Mouse (Mus musculus) thymus, adult 18-20 months (tissue): Measurements from ENCODE around the gene Gss.
A peak's percentile ranks its signal among the peaks of the same experiment; 100 is the strongest.

Source experiments
- DNase-seq, 2 experiments: peaks; one replicate each; pipeline ENCODE4 v3.0.0; 2022; ENCODE audit warnings: mixed read lengths in 2 of 2

Gene Gss

DNA sequence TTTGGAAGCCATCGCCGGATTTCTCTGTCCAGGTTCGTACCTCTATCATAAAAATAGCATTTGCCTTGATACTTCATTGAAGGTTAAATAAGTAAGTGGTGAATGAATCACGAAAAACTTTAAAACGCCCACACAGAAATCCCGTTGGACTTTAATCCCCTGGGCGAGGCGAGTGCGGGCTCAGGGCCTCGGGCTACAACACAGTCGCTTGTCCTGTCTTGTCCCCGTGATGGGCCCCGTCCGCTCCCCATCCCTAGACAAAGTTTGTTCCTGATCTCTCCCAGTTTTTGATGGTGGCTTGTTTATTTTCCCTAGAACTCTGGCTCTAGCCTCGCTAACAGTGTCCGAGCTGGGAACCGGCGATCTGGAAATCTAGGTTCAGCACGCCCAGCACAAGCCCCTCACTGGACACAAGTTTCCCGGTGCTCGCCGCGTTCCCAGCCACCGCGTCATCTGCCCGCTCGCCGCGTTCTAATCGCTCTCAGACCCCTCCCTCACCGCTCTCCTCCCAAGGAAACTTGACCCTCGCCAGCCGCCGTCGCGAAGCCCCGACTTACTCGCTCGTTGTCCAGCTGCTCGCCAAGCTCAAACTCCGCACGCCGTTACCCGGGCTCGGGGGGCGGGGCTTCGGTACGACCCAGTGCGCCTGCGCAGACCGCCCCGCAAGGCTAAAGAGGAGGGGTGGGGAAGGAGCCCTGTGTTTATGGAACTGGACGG, at the start of gene Gss:
Gss (minus strand) TSS at position 674 of the 717 bp plus-strand sequence.
- DNase-seq, result peak; percentile 90 to 91

DNA sequence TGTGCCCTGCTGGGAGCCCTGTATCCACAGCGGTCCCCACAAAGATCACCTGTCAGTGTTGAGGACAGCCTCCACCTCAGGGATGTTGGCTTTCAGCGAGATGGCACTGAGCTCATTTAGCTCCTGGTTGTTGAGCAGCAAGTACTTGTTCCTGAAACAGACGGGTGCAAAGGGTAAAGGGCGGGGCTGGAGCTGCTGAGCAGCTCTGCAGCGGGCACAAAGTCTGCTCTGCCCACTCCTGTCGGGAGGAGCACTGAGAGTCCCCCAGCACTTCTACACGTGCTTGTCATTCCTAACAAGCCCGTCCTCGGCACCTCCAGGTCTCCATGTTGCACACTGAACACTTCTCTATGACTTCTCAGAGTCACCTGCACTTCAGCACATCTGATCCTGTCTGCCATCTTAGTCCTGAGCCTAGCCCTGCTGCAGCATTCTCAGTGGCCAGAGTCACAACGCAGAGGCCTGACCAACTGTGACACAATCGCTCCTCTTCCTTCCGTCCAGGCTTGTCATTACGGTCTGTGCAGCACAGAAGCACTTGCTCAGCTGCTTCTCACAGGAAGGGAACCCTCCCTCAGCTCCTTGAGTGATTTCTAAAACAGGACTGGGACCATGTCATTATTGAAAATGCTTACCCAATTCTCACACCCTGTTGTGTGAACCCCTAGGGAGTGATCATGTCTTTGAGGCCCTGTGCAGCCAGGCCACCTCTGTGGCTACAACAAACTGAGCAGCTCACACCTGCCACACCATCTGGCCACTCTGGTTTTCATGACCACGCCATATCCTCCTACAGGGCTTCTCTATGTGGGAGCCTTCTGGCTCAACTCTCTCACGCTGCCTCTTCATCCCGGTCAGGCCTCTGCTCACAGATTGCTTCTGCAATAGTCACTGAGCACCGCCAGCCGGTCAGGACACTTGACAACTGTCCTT, 49.2 kb upstream of the Gss start:
- peak in 1 of 2 experiments; percentile 3 for DNase-seq

DNA sequence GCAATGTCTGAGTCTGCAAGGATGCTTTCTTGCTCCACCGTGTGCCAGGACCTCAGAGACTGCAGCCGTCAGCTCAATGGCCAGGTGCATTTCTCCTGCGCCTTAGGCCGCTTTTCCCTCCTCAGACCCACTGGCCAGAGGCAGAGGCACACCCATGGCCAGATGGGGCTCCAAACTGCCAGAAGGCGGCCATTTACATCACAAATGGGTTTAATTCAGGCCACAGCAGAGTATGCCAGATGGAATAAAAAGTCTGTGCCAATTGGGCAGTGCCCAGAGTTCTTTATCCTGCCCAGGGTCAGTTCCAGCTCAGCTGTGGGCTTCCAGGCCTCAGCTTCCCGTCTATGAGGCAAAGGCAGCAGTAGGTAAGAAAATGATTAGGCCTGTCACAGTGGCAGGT, 48.0 kb upstream of the Gss start:
- DNase-seq, result no peak

DNA sequence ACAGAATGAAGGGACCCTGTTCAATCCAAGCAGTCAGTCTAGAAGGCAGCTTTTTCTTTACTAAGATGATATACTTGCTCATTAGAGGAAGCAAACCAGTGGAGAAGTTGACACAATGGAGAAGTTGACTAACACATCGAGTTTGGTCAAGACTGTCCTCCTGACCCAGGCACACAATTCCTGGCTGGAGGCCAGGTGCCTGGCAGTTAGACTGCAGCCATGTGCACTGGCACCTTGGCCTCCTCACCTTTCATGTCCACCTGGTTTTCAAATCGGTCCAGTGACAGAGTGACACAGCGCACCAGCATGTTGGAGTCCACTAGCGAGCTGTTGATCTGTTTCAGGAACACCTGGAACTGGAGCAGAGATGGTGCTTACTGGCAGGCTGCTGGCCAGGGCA, 44.8 kb upstream of the Gss start:
- no peak for DNase-seq

DNA sequence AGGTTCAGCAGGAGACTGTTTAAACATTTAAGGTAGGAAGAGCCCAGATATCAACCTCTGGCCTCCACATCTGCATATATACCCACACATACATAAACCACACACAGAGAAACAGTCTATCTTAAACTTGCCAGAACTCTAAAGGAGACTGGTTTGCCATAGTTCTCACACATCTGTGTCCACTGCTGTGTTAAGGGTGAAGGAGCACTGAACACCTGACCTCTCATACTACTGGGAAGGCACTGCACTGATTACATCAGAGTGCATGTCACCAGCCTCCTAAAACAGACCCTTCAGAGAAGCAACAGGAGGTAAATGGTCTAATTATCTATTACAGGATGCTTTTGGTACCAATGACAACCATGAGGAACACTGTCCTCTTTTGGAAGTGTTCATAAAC, 44.3 kb upstream of the Gss start:
- DNase-seq, result no peak

DNA sequence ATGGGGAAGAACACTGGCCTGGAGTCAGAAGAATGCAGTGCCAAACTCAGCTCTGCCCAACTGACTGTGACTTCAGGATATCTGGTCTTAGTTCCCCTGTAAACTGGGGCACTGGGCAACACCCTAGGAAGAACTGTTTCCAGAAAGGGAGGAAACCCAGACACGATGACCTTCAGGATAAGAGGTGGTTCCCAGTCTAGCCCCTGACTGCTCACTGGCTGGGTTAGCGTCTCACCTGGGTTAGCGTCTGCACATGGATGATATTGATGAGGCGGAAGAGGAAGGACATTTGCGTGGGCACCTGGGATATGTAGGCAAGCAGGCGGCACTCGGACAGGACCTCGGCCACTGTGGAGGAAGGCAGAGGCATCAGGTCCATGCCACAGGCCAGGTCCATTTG, 43.4 kb upstream of the Gss start:
- no peak for DNase-seq

DNA sequence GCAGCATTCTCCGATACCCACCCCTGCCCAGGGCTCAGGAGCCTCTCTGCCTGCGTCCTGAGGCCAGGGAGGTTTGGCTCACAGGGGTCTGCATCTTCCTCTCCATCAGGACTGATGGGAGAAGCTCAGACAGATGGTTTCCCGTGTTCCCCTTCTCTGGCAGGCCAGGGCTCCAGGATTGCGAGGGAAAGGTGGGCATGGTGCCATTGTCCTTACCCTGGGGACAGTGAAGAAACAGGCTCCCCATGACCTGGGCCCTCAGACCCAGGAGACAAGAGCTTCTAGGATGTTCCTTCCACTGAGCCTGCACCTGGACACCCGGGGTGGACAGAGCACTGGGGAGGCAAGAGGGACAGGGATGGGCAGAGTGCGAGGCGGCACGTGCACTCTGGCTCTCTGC, 42.0 kb upstream of the Gss start:
- DNase-seq, result no peak

DNA sequence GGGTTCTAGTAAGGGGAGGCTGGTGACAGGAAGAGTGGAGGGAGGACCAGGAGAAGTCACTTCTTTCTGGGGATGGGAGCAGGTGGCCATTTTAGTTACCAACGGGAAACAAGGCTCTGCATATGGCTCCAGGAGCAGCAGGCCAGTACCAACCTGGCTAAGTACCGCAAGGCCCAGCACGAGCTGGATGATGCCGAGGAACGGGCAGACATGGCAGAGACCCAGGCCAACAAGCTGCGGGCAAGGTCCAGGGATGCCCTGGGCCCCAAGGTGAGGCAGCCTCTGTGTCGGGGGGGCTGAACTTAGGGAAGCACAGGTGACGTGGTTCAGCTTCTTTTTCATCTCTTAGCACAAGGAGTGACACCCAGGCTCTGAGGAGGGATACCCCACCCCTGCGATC, 41.1 kb upstream of the Gss start:
- DNase-seq, result no peak

DNA sequence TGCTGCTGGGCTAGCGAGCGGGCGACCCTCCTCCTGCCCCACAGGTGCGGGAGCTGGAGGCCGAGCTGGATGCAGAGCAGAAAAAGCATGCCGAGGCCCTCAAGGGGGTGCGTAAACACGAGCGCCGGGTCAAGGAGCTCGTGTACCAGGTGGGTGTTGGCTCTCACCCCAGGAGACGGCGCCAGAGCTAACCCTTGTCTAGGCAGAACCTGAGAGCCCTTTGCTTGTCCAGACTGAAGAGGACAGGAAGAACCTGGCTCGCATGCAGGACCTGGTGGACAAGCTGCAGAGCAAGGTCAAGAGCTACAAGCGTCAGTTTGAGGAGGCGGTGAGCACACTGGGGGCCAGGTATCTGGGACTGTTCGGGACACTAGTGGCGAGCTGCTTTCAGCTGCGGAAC, 40.5 kb upstream of the Gss start:
- DNase-seq, result no peak

DNA sequence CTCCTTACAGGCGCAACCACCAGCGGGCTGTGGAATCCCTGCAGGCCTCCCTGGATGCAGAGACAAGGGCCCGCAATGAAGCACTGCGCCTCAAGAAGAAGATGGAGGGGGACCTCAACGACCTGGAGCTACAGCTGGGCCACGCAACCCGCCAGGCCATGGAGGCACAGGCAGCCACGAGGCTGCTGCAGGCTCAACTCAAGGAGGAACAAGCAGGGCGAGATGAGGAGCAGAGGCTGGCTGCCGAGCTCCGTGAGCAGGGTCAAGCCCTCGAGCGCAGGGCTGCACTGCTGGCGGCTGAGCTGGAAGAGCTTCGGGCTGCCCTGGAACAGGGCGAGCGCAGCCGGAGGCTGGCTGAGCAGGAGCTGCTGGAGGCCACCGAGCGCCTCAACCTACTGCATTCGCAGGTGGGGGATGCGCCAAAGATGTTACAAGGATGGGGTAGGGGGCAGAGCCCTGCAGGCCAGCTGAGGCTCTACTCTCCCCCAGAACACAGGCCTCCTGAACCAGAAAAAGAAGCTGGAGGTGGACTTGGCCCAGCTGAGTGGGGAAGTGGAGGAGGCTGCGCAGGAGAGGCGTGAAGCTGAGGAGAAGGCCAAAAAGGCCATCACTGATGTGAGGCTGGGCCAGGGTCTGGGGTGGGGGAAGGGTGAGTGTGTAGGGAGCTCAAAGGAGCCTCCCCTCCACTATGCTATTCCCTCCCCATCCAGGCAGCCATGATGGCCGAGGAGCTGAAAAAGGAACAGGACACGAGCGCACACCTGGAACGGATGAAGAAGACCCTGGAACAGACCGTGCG, 39.7 kb upstream of the Gss start:
- no peak for DNase-seq

DNA sequence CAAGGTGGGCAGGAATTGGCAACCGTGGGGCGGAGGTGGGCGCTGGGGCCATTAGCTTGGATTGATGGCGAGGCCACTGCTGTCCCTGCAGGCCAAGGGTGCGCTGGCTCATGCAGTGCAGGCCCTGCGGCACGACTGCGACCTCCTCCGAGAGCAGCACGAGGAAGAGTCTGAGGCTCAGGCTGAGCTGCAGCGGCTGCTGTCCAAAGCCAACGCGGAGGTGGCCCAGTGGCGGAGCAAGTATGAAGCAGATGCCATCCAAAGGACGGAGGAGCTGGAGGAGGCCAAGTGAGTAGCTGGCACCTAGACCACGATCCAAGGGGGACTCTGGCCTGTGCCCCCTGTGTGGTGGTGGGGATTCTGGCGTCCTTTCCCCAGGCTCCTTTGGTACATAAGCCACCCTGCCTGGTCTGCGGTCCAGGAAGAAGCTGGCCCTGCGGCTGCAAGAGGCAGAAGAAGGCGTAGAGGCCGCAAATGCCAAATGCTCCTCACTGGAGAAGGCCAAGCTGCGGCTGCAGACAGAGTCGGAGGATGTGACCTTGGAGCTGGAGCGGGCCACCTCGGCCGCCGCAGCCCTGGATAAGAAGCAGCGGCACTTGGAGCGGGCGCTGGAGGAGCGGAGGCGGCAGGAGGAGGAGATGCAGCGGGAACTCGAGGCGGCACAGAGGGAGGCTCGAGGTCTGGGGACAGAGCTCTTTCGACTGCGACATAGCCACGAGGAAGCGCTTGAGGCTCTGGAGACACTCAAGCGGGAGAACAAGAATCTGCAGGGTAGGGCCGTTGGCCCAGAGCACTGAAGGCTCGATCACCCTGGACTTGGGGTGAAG, 38.2 kb upstream of the Gss start:
- no peak for DNase-seq

DNA sequence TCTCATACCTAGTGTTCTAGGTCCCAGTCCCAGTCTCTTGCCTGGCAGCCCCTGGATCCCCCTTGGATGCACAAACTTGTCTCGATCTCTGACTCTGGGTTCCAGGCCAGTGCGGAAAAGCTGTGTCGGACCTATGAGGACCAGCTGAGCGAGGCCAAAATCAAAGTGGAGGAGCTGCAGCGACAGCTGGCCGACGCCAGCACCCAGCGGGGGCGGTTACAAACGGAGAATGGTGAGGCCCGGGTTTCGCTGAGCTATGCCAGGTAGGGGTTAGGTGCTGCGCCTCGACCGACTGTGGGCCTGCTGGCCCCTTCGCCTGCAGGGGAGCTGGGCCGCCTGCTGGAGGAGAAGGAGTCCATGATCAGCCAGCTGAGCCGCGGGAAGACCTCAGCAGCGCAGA, 37.5 kb upstream of the Gss start:
- DNase-seq, result no peak

DNA sequence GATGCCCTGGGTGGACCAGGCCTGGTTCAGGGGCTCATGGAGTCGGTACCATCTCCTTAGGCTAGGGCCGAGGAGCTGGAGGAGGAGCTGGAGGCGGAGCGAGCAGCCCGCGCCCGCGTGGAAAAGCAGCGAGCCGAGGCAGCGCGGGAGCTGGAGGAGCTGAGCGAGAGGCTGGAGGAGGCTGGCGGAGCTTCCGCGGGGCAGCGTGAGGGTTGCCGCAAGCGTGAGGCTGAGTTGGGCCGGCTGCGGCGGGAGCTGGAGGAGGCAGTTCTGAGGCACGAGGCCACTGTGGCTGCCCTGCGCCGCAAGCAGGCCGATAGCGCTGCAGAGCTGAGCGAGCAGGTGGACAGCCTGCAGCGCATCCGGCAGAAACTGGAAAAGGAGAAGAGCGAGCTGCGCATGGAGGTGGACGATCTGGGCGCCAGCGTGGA, 36.6 kb upstream of the Gss start:
- no peak for DNase-seq

DNA sequence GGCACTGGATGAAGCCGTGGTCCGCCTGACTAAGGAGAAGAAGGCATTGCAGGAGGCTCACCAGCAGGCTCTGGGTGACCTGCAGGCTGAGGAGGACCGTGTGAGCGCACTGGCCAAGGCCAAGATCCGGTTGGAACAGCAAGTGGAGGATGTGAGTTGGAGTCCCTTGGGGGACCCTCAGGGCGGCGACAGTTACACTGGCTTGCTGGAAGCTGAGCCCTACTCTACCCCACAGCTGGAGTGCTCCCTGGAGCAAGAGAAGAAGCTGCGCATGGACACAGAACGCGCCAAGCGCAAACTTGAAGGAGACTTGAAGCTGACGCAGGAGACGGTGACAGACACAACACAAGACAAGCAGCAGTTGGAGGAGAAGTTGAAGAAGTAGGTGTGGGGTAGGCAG, 35.9 kb upstream of the Gss start:
- no peak for DNase-seq

DNA sequence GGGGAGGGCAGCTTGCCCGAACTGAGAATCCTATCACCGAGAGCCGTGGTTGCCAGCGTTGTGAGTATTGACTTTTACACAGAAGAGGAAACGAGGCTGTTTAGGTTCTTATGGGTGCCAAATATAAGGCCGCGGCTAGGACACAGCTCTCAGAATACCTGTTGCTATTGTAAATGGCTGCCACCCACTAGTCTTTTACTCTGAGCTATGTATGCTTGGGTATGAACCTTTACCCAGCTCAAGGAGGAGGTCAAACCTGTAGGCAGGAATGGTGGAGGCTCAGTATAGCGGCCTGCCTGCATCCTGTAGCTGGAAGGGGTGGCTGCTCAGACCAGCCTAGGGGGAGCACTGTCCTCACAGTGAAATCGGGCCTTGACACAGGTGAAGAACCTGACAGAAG, 35.5 kb upstream of the Gss start:
- DNase-seq, result no peak

DNA sequence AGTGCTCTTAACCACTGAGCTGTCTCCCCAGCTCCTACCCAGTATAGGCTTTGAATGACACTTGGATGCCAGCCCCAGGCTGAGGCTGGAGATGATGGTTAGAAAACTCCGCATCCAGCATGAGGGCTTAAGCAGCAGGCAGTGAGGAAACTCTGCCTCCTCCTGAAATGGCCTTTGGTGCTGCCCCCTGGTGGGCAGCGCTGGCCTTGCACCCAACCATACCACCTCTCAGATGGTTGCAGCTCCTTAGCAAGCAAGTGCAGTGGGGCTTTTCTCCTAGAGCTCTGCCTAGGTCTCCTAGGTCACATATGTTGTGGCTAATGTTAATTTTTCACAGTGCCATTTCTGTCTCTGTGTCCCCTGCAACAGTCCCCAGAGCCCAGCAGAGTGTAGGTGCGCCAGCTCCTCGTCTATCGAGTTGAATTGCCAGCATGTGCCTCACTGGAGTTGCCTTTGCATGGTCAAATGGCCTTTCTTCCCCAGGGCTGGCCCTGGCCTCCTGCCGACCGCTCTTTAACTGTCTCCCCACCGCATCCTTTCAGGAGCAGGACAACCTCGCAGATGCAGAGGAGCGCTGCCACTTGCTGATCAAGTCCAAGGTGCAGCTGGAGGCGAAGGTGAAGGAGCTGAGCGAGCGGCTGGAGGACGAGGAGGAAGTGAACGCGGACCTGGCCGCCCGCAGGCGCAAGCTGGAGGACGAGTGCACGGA, 34.6 kb upstream of the Gss start:
- peak; percentile 34 to 39 for DNase-seq

DNA sequence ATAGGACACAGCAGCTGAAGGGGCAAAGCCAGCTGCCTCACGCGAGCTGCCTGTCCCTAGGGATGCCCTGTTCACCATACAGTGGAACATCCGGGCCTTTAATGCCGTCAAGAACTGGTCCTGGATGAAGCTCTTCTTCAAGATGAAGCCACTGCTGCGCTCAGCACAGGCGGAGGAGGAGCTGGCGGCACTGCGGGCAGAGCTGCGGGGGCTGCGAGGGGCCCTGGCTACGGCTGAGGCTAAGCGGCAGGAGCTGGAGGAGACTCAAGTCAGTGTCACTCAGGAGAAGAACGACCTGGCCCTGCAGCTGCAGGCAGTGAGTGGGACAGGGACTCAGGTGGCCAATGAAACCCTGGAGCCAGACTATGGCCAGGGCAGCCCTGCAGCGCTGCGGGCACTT, 33.7 kb upstream of the Gss start:
- DNase-seq, result no peak

DNA sequence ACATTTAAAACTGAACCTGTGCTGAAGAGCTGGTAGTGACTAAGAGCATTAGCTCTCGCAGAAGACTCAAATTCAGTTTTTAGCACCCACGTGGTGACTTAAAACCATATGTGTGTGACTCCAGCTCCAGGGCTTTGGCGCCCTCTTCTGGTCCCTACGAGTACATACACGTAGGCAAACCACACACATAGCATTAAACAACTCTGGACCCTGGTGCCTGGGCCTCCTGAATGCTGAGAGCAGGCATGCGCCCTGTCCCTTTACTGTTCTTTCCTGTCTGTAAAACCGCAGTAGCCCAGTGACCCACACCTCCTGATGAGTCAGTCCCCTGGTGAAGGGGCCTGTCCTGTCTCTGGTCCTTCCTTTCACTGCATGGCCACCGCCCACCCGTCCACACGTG, 32.1 kb upstream of the Gss start:
- DNase-seq, result no peak

DNA sequence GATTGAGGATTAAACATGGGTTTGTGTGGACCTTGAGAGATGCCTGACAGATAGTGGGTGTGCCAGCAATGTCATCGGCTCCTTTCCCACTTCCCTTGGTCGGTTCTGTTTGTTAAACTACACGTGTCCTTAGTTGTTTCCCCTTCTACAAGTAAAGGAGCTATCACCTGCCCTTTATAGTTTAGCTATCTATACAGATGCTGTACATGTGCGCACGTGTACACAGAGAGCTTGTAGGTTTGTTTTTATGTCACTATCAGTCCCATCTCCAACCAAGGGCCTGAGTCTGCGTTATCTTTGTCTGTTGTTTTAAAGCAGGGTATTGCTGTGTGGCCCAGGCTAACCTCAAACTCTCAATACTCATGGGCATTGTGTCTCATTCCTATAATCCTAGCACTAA, 31.4 kb upstream of the Gss start:
- no peak for DNase-seq

DNA sequence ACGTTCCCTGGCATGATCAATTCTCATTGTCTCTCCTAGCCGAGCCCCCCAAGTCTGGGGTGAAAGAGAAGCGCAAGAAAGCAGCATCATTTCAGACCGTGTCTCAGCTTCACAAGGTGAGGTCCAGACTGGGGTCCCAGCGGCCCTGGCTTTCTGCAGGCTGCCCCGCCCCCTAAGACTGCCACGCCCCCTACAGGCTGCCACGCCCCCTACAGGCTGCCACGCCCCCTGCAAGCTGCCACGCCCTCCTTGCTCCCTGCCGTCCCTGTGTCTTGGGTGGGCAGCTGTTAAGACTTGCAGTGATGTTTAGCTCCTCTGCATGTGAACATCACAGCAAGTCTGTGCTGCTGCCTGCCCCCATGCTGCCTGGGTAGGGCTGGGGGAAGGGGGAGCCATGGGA, 30.0 kb upstream of the Gss start:
- no peak for DNase-seq

DNA sequence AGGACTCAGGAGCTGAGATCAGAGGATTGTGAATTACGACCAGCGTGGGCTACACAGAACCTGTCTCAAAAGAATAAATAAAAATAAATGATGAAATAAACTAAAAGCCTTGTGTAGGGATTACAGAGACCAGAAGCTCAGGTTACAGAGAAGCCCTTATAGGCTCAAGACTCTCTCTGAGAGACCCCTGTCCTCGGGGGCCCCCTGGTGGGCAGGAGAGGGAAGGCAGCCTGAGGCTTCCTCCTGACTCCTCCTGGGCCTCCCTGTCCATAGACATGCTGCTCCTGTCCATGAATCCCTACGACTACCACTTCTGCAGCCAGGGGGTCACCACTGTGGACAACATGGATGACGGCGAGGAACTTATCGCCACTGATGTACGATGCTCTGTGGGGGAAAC, 27.2 kb upstream of the Gss start:
- DNase-seq, result peak; percentile 68 to 70

DNA sequence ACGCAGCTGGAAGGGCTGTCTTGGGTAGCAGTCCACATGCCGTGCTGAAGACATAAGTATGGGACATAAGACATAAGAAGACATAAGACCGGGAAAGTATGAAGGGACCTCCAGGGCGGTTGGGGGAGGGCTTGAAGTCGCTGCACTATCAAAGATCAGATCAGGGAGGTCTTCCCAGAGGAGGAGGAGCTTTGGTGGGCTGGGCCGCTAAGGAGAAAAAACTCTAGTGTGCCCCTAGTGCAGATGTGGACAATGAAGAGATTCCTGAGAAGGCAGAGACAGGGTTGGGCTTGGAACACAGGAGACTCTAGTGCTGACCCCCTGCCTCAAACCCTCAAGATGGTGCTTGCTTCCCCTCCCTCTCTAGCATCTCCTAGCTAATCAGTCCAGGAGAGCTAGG, 24.4 kb upstream of the Gss start:
- no peak for DNase-seq
